Mouse (Mus musculus): ENCODE measurements around the gene Ptprm.

Gene Ptprm

GRCm38 (mm10) chr17:67343006-67343405 lies 11.3 kb downstream of the Ptprm start:
- no peak for DNase-seq

- DNase-seq = no peak
These were observed 13.9 kb downstream of the Ptprm start for GRCm38 (mm10) chr17:67340362-67340761.

GRCm38 (mm10) chr17:67339569-67339968 lies 14.7 kb downstream of the Ptprm start:
- no peak for DNase-seq

- no peak for DNase-seq
These were observed 19.9 kb downstream of the Ptprm start for GRCm38 (mm10) chr17:67334310-67334709.

- DNase-seq = no peak
These were observed 24.8 kb downstream of the Ptprm start for GRCm38 (mm10) chr17:67329435-67329834.

GRCm38 (mm10) chr17:67324499-67324832 lies 29.8 kb downstream of the Ptprm start:
- no peak for DNase-seq

- no peak for DNase-seq
These were observed 30.3 kb downstream of the Ptprm start for GRCm38 (mm10) chr17:67323777-67324498.

- no peak for DNase-seq
These were observed 39.6 kb downstream of the Ptprm start for GRCm38 (mm10) chr17:67314491-67315205.

- no peak for DNase-seq
These were observed 45.8 kb downstream of the Ptprm start for GRCm38 (mm10) chr17:67308421-67308820.

- no peak for DNase-seq
These were observed 48.0 kb downstream of the Ptprm start for GRCm38 (mm10) chr17:67306066-67306845.

GRCm38 (mm10) chr17:67304831-67305230 lies 49.4 kb downstream of the Ptprm start:
- no peak for DNase-seq

GRCm38 (mm10) chr17:67303326-67304099 lies 50.7 kb downstream of the Ptprm start:
- peak; percentile 18 for DNase-seq

GRCm38 (mm10) chr17:67302569-67302968 lies 51.7 kb downstream of the Ptprm start:
- no peak for DNase-seq

GRCm38 (mm10) chr17:67302074-67302473 lies 52.2 kb downstream of the Ptprm start:
- DNase-seq = no peak

GRCm38 (mm10) chr17:67301367-67301766 lies 52.9 kb downstream of the Ptprm start:
- no peak for DNase-seq

- no peak for DNase-seq
These were observed 55.9 kb downstream of the Ptprm start for GRCm38 (mm10) chr17:67298269-67298798.

- DNase-seq = no peak
These were observed 57.4 kb downstream of the Ptprm start for GRCm38 (mm10) chr17:67296604-67297595.

GRCm38 (mm10) chr17:67290662-67291240 lies 63.5 kb downstream of the Ptprm start:
- no peak for DNase-seq

GRCm38 (mm10) chr17:67287501-67287900 lies 66.8 kb downstream of the Ptprm start:
- no peak for DNase-seq

GRCm38 (mm10) chr17:67281640-67282170 lies 72.6 kb downstream of the Ptprm start:
- DNase-seq = no peak

All from right cerebral cortex, adult 18-20 months (tissue).